Mouse (Mus musculus): ENCODE measurements around the gene Prkag2.

Prkag2 gene

DNA sequence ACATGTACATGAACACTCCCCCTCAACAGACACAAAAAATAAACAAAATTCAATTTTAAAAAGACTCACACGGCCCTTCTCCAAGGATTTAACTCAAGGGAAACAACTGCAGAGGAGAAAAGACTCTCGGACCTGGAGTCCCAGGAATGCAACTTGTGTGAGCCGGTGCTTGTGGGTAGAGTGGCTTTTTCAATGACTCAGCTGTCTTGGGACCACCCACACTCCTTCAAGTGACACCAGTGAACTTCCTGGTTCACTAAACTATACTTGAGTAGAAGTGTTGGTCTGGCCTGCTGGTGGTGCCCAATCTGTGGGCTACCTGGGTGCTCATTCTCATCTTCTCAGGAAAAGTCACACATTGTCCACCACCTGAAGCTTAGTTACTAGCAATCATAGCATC is 53.7 kb downstream of the Prkag2 start:
- DNase-seq, result no peak

DNA sequence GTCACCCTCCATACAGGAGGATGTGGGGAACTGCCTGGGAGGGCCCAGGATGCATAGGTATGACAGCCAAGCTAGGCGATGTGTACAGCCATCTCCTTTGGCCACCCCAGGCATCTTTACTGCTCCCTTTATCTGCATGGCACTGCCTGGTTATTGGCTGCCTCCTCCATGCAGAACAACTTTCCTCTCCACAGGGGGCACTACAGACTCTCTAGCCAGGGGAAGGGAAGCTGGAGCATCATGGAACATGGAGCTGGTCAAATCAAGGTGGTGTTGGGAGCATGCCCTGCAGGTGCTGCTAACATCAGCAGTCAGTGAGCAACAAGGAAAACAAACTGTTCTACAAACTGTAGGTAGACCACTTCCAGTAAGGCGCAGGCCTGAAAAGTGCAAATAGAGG is 56.4 kb downstream of the Prkag2 start:
- no peak for DNase-seq

DNA sequence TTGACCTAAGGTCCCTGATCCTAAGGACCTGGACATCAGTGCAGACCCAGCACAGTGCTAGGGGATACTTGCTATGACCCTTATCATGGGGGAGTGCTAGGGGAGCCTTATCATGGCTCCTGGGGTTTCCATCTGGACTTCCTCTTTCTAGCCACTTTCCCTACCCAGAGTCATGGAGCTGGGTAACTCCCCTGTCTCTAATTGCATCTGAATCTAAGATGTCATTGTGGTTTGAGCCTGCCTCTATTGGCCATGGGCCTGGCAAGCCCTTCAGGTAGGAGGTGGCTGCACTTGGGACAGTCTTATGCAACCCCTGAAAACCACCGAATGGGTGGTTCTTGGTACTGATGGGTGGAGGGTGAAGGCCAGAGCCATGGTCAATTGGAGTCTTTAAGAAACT is 58.5 kb downstream of the Prkag2 start:
- DNase-seq, result no peak

- DNase-seq, result peak; percentile 93
Observed at GRCm38 (mm10) chr5:25041307-25041706, 59.1 kb downstream of the Prkag2 start.

GRCm38 (mm10) chr5:25040903-25041302 is 59.5 kb downstream of the Prkag2 start:
- DNase-seq, result no peak

DNA sequence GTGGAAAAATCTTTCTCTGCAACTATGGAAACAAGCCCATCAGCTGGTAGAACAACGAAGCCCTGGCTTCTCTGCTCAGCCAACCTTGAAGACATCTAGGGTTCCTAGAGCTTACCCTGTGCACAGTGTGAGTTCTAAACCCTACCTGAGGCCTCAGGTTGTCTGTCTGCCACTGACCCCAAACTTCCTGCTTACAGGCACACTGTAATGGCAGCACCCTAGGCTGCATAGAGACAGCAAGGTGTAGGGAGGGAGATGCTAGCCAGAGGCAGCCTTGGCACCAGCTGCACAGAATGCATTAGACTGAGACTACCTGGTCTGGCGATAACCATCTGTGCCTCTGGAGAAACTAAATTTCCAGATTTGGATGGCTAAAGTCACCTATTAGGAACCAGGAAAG is 61.6 kb downstream of the Prkag2 start:
- no peak for DNase-seq

DNA sequence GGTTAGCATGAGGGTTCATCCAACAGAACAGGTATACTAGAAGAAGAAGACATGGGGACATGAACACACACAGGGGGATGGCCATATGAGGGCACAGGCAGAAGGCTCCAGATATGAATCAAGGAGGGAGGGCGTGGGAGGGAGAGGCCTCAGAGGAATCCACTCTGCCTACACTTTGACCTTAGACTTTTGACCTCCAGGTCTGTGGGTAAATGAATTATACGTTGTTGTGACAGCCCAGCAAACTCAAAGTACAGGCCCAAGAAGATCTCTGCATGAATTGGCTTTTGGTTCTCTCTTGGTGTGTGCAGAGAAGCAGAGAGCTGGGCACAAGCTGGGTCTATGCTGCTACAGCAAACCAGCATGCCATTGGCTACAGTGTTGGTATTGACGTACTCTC is 65.1 kb downstream of the Prkag2 start:
- DNase-seq, result no peak

- DNase-seq, result no peak
Observed at GRCm38 (mm10) chr5:25031456-25031856, 69.0 kb downstream of the Prkag2 start.

DNA sequence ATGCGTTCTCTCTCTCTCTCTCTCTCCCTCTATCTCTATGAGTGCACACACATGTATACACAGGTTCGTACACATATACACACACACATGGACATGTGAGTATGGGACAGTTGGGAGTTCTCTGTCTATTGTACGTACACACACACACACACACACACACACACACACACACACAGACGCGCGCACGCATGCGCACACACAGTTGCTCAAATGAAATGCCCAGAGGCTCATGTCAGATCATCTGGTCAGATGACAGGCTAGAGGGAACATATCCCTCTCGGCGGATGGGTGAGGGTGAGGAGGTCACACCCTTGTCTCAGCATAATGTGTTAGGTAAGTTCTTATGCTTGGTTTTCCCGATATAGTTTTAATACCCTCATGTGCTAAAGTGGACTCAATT is 69.4 kb downstream of the Prkag2 start:
- DNase-seq, result no peak

DNA sequence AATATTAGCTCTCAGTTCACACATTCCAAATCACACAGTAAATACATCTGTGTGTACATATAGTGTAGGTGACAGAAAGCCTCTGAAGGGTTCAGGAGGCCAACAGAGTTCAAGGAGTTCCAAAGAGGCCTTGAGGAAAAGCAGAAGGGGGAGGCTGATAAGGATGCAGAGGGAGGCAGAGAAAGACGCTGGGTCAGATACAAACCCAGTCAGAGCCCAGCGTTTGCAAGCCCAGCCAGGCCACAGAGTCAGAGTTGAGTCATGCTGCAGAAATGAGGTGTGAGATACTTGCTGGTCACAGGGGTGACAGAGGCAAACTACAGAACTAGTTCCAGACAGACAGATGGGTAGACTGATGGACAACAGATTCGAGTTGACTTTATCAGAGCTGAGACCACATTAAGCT is 70.2 kb downstream of the Prkag2 start:
- peak; percentile 96 for DNase-seq

DNA sequence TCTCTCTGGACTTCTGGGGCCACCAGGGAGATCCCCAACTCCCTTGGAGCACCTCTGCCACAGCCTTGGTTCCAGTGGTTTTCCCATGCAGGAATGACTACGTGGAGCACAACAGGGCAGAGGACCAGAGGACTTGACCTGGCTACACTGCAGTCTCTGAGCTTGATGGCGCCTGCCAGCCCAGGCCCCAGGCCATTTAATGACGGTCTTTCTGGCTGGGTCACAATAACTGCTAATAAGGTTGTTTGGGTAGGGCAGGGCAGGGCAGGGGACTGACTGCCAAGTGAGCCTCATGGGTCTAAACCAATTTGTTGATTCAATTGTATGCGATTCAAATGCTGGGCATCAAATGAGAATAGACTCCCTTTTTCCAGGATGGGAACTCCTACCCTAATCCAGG is 72.8 kb downstream of the Prkag2 start:
- DNase-seq, result no peak

DNA sequence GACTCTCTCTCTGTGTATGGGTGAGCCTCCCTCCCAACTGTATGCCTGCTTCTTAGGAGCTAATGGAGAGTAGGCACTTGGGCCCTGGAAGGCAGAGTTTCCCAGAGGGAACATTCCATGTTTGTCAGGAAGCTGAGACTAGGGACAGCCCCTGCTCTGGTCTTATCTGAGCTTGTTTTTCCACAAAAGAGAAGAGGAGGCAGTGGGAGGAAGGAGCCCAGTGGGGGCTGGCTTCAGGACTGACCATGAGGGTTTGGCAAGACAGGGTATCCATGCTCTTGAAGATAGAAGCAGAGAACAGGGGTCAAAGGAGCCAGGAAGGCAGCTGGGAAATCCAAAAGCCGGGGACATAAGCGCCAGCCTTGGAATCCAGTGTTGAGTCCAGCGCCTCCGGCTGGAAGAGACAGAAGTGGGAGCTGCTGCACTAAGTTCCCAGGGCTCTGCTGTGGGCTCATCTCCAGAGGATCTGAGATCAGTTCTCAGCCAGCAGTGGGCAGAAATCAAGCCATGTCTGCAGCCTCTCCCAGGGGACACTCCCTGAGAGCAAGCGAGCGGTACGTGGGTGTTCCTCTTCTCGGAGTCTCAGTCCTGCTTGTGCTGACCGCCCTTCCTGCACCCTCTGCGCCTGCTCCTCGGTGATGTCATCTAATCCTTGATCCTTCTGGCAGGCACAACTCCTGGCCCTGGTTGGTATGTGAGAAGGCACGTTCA is 75.0 kb downstream of the Prkag2 start:
- DNase-seq, result peak; percentile 98

DNA sequence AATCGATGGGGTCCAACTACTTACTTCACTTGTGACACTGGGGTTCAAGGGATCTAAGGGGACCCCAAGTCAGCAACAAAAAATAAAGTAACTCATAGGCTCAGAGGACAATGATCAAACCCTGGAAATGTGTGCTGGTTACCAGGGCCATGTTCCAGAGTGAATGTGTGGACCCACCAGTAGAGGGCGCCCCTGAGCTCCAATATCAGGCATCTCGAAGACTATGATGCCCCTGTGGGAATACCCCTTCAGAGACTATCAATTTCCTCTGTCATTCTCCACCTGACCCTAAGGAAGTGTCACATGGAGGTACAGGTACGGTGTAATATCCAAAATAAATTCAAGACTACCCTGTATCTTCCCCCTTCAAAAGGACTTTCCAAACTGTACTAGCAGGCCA is 77.5 kb downstream of the Prkag2 start:
- DNase-seq, result no peak

DNA sequence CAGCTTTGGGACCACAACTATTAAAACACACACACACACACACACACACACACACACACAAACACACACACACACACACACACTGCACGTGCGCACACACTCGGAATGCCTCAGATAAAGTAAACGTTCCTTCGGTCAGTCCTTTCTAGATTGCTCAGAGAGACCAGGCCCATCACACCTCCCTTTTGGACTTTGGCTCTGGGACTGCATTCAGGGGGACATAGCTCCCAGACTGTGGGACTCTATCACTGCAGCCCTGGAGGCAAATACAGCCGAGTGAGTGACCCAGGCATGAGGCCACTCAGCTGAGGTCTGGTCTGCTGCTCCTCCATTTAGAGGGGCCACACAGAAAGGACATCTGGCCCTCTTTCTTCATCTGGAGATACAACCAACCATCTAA is 81.2 kb downstream of the Prkag2 start:
- no peak for DNase-seq

GRCm38 (mm10) chr5:25012134-25012533 is 88.3 kb downstream of the Prkag2 start:
- no peak for DNase-seq

DNA sequence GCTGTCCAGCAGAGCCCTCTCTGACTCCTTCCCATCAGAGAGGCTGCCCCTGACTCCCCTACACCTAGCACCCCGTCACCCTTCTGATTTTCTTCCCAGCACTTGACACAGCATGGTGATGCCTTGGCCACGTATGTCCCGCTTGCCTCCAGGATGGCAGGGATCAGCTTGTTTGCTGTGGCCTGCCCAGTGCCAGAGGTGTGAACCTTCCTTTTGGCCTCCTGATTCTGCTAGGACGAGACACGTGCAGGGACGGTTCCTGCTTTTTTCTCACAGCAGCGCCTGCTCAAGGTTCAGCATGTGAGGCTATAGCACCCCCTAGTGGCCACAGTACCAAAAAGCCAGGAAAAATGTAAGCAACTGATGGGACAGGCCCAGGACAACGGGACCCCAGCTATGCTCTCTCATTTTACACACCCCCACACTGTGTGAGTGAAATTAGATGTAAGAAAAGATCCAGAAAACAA is 89.4 kb downstream of the Prkag2 start:
- DNase-seq, result peak; percentile 96

DNA sequence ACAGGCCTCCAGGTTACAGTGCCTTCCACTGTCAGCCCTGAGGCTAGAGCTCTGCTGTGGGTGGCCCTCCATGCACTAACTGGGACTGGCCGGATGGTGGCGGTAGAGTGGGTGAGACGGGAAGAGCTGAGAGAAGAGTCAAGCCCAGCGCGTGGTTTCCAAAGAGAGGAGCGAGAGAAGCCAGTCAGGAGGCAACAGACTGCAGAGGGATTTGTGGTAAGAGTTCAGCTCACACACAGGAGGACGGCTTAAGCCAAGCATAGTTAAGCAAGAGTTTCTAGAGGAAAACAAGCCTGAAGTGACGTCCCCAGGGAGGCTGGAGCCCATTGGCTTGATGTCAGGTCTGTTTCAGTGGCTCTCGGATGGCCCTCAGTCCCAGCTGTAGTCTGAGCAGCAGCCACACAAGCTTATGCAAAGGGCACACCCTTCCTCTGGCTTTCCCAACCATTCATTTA is 90.0 kb downstream of the Prkag2 start:
- peak; percentile 99 for DNase-seq

DNA sequence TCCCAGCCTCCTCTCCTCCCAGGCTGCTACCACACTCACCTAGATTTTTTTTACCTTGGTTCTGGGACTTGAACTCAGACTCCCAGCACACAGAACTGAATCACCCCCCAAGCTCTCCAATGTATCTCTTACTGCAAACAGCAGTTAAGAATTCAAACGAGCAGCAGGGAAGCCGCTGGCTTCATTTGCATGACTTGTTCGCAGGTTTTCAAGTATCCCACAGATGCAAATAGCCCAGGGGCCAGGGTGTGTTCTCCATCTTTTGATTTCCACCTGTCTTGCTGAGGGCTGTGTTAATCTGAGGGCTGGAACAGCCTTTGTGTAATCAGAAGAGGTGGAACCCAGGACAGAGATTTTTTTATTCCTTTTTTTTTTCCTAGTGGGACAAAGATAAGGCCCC is 90.7 kb downstream of the Prkag2 start:
- DNase-seq, result no peak

DNA sequence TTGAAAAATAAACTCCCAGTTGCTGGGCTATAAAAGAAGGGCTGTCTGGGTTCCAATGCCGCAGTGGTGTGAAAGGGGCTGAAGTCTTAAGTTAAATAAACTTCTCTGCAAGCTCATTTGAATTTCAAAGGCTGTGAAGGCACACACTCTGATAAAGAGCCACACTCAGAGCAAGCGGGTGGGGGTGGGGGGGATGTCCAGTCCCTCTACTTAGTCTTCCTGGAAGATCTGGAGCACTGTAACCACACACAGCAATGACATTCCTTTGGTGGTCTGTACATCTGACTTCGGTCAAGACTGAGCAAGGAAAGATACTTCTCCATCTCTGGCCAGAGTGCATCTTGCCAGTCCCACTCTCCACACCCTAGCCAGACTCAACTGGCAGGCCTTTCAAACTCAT is 91.5 kb downstream of the Prkag2 start:
- DNase-seq, result no peak

- DNase-seq, result peak; percentile 97
Observed at GRCm38 (mm10) chr5:25006848-25007247, 93.6 kb downstream of the Prkag2 start.

GRCm38 (mm10) chr5:25005532-25006129 is 94.8 kb downstream of the Prkag2 start:
- peak; percentile 95 for DNase-seq

DNA sequence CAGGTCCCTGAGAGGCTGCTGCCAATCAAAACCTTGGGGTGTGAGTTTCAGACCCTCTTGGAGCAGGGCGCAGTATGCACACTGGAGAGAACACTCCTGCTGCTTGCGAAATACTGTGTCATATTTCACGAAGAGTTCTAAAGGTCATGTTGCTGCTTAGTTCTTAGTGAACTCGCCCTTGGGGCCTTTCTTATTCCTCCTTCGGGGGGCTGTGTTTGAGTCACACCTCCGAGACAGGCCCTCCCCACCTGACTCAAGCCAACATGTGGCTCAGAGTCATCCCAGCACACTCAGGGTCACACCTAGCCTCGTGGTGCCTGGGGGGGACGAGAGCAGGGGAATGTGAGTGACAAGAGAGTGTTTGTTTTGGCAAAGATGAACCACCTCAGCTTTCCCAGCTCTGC is 99.0 kb downstream of the Prkag2 start:
- DNase-seq, result peak; percentile 96

DNA sequence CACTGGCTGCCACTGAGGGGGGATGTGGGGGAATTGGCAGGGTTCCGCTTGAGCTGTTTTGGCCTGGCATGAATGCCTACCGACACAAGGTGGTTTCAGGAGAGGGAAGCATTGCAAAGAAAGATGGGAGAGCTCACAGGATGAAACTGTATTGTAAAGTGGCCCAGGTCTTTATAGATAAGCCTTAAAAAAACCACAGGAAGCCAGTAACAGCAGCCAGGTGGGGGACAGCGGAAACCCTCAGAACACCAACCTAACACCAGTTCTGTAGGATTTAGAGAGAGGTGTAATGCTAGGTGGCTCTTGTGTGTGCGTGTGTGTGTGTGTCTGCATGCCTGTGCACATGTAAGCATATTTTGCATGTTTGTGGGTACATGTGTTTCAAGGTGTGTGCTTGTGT is 101.1 kb downstream of the Prkag2 start:
- DNase-seq, result no peak

DNA sequence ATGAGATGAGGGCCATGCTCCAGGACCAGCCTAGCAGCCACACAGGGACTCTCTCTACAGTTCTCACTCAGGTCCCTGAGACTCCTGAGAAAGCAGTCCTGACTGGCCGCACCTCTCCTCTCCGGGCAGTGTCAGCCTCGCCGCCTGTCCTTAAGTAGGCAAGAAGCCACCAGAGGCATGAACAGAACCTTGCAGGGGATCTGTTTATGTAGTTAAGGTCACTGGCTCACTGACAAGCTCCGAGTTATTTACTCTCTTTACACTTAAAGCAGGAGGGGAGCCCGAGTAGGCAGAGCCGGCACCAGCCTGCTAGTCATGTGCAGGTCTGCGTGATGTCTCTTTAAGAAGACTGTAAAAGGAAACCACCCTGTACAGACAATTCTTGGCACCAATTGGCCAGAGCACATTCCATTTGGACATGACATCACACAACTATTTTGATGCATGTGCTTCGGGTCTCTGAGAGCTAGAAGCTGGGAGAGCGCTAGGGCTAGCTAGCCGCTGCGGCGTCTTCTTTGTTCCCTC is 104.8 kb downstream of the Prkag2 start:
- peak; percentile 98 for DNase-seq

- DNase-seq, result no peak
Observed at GRCm38 (mm10) chr5:24993190-24993589, 107.3 kb downstream of the Prkag2 start.
